Mouse (Mus musculus) c-Kit-positive CD71-negative TER-119-negative erythroid progenitor cells, embryonic 14.5 days (primary cell): ENCODE measurements around the gene Lpp.

Experiments
- DNase-seq: peaks from one replicate; pipeline ENCODE4 v3.0.0-alpha.2; 2013; ENCODE audit warnings: low read depth

Lpp gene

DNA sequence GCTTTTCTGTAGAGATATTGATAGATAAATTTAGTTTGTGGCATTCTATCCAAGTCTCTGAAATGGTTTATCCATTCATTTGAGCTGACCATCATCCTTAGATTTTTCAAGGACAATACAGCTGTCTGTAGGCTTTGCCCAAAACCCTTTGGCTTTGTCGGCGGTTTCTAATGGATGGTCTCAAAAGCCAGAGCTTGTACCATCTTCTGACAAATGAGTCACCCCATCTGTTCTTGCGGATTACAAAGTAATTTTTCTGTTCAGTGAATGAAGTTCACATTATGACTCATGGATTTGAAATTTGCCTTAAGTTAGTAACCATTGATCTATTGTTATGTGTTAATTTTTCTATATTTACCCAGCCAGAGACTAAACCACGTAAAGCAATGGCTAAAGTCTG is 301.8 kb downstream of the Lpp start:
- no peak for DNase-seq

DNA sequence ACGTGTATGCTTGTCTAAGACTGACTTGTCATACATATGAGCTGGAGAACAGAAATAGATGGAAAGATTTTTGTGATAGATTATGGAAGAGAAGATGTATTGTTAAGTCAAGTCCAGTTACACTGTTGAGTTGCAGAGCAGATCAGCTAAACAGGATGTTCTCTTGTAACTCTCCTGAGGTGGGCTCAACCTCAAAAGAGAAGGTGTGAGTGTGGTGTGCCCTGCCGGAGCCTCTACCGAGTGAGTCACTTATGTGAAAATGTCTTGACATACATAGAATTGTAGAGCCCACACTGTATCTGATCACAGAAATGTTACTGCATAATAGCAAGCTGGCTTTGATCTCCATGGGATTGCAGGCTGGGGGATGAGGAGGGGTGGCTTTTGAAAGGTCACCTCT is 310.9 kb downstream of the Lpp start:
- no peak for DNase-seq

DNA sequence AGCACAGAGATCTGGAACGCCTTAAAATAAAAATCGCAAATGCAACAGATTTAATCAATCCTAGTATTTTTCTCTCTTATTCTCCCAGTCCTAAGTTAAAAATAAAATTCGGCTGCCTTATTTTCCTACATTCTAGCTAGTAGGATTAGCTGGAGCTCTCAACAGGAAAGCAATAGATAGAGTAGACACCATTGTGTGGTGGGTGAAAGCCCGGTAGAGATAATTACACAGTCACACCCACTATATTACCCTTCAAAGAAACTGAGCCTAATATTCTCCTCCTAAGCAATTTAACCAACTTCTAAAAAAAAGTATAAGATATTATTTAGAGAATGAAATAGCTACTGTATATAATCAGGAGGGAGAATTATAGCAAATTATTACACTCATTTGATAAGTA is 330.3 kb downstream of the Lpp start:
- no peak for DNase-seq

DNA sequence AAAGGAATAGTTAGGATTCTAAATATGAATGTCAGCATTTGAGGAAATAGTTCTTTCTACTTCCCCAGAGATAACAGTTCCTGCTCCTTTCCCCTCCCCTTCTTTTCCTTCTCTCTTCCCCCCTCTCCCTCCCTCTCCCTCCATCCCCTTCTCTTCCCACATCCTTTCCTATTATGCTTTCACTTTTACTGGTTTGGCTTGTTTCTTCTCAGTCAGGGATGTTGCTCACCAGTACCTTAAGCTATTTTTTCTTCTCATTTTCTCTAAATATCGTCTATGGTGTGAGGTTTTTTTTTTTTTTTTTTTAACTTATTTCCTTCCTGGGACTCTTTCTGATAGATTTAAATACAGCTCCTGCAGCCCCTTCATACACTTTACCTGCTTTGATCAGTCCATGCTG is 339.4 kb downstream of the Lpp start:
- DNase-seq: no peak

DNA sequence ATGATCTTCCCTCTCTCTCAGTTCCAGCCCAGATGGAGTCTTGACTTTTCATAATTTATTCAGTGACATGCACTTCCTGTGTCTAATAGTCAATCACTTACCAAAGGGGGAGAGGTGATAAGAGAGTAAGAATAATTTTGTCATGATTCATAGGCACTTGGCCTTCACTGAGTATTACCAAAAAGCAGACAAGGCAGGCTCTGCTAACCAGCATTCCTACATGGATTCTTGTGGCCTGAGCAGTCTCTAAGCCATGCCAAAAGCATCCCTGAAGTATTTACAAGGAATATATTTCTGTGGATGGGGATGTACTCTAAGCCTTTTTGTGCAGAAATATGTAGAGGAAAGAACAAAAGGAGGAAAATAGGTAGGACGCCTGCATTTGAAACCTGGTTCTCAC is 340.0 kb downstream of the Lpp start:
- no peak for DNase-seq

DNA sequence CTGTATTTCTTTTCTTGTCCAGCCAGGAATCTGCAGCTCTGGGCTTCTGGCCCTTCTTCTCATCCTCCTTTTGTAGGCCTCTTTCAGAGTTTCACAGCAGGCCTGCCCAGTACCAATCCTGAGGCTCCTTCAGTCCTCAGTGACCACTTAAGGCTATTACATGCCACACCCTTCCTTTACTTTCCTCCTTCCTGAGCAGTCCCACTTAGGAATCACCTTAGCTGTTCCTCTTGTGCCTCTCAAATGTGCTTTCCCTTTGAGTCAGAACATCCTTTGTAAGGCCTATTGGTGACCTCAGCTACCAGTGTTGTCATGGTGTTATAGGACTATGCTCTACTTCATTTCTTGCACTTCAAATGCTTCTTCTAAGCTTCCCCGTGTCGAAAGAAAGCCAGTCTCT is 342.4 kb downstream of the Lpp start:
- DNase-seq: no peak

DNA sequence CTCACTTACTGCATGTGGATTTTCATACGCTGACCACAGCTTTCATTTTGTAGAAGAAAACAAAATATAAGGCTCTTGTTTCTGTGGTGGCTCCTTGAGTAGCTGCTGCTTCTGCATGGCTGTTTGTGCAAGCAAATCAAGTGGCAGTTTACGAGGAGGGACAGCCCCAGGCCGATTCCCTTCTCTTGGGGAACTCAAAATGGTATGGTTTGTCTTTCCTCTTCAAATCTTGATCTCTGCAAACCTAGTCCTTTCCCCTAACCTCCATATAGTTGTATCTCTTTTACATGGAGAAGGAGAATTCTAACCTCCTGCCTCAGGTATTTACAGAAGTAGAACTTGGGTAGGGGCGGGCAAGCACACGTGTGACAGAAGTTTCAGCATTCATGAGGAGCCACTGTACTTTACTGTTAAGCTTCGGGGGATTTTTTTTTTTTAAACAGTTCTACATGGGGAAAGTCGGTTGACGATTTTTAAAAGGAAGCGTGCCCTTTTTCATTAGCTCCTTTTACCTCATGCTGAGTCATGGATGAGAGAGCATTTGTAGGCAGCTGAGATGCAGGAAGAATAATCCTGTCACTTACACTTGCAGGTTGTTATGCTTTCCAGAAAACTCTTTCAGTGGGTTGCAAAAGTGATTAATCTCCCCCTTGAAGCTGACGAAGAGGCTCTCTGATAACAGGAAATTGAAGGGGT is 344.2 kb downstream of the Lpp start:
- no peak for DNase-seq

DNA sequence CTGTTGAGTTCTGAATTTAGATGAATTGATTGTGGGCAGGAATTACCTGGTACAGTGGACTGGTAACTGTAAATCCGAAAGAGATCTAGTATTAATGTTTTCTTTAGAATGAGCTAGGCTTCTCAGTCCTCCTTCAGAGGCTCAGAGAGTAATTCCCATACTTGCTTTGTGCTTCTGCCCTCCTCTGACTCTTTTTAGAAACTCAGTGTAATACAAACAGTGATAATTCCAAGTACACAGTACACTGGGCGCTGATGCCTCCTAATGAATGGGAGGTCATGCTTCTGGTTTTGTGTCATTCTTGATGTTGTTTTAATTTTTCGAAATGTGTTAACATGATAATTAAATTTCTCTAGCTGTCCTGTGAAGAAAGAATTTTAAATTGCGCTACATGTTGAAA is 347.4 kb downstream of the Lpp start:
- DNase-seq: no peak

DNA sequence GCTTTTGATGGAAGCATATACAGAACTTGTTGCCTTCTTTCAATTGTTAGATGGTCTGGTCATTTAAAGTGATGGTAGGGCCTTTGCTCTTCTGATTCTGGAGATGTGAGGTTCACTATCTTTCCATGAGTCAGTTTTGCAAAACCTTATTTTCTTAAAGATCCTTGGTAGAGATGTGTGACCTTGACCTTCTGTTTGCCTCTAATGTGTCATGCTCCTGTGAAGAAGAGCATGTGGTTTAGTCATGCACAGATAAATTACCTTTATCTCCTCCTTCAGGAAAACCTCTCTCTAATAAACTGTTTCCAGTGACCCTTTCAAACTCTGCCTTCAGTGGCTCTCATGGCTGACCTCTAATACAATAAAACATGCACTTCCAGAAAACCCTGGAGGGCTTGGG is 356.5 kb downstream of the Lpp start:
- no peak for DNase-seq

DNA sequence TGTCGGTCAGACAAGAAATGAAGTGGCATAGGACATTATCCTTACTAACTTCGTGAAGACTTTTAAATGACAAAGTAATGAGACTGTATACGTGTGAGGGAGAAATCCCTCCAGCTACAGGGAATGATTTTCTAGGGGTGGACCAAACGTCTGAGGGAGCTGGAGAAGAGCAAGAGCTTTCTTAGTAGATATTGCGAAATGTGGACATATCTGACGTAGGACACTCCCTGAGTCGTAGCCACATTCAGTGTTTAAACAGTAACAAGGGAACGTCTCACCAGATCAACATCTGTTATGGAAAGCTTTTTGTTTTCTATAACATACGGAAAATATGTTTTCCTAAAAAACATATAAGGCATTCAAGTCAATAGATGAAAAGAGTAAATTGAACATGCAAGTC is 362.8 kb downstream of the Lpp start:
- DNase-seq: no peak

DNA sequence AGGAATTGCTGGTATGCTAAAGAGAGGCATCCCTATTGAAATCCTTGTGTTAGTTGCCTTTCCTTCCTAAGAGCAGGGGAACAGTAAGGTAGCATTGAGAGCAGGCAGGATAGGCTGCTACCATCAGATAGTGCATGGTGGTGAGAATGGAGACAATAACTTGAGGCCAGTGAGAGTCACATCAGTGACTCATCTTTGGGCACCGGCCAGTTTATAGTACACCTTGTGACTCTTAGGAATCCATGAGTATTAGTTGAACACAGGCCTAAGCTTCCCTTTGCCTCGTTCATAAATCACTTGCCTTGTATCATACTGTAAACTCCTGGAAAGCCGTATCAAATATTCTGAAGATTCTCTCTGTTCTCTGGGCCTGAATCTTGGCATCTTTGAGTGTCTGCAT is 372.7 kb downstream of the Lpp start:
- DNase-seq: no peak

DNA sequence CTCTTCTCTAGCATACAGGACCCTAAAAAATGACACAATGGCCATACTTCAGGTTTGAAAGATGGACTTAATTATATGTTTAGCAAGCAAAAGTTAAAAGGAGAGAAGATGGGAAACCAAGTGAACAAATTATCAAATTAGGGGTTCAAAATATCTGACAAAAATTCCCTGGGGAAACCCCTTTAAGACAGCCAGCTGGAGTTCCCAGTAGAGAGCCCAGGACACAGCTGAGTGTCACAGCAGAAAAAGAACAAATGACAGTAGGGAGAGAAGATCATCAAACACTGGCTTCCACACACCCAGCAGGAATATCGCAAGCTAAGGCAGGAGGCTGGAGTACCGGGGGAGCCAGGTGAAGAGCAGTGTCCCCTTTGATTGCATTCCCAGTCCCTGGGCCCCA is 373.3 kb downstream of the Lpp start:
- no peak for DNase-seq

DNA sequence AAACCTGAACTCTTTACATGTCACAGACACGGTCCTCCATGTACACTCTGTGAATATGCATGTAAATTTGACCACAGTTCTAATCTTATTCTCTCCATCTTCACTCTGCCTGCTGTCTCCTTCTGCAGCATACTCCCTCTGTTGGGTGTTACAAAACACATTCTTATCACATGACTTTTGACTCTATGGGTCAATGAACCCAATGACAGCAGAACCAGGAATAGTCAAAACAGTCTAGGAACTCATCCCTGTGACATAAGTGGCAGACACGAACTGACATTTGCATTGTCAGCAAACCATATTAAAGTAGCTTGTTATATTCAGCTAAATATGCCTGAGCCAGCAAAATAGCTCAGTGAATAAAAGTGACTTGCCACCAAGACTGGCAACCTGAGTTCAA is 383.7 kb downstream of the Lpp start:
- no peak for DNase-seq

DNA sequence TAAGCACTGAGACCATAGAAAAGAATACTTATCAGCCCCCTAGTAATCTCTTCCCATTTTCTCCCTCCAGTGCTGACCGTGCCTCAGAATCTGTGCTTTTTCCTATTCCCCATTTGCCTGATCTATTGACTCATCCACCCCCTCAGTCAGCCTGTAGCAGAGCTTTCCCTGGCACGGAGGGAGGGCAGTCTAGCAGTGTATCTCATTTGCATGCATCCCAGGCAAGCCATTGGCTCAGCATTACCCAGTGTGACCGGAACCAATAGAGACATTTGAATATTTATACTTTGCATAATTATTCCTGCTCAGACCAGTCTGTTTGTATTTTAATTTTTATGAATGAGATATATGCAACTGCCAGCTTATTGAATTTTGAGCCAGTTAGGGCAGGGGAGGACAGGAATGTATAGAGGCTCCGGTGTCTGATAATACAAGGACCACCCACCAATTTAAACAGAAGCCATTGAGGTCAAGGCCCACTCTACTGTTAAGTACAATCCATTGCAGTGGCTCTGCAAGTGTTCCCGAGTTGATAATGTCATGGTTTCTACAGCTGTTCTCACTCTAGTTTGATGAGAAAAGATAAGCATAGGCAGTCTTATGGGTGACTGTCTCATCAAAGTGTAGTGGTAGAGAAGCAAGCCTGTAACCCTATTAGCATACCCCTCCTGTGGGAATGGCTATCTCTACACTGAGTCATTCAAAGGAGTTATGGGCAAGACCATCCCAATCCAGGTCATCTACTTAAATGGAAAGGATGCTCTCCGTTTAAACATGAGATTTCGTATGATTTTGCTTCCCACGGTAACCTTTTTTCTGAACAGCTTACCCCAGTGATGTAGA is 385.3 kb downstream of the Lpp start:
- no peak for DNase-seq

DNA sequence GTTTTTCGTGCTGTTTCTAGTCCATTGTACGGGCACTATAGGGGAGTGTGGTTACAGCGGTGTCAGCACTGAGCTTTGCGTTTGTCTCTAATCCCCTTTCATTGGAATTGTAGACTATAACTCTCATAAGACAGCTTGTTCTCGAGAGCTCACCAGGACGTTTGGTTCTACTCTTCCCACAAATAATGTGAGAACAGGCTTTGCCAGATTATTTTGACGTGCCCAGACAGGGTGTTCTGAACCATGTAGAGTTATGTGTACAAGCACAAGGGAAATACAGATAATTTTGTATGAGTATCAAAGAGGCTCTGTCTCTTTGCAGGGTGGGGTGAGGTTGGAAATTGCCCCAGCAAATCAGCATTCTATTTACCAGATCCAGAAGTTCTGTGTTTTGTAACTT is 387.2 kb downstream of the Lpp start:
- no peak for DNase-seq

DNA sequence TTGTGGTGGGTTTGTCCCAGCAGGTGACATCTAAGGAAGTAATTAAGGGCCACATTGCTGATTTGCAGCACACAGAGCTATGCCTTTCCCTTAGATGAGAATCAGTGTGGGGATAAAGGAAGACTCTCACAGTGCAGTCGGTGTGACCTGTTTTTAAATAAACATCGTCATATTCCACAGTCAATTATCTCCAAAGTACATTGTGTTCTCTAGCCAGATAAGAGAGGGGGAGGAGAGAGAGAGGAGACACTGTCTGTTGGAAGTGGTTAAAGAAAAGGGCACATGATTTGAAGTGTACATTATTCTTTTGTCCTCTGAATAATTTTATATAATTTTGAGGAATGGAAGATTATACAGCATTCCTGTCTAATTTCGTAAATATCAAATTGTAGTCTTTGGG is 388.6 kb downstream of the Lpp start:
- no peak for DNase-seq

DNA sequence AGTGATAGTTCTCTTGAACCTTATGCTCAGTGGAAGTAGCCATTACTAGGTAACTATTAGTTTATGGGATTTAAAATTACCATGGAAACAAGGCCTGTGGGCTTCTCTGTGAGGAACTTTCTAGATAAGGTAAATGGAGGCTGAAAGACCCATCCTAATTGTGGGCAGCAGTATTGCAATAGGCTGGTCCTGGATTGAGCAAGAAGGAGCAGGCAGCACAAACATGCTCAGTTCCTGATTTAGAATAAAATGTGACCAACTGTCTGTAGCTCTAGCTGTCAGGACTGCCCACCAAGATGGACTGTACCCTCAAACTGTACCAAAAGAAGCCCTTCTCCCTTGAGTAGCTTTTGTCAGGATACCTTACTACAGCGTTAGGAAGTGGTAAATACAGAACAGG is 392.3 kb downstream of the Lpp start:
- DNase-seq: no peak

DNA sequence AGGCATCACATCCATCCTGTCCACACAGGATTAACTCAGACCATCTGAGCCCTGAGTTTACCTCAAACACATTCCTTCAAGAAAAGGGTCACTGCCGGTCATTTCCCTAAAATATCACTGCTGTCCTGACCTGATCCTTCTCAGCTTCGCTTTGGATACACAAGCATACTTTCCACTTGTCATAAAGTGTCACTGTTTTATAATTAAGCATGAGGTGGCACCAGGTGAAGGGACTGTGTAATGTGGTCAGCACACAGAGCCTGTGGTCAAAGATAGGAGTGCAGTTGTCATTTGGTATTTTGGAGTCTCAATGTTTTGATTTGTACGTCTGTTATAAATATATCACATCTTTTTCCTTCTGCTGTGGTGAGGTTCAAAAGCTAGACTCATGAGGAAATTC is 395.7 kb downstream of the Lpp start:
- DNase-seq: no peak

DNA sequence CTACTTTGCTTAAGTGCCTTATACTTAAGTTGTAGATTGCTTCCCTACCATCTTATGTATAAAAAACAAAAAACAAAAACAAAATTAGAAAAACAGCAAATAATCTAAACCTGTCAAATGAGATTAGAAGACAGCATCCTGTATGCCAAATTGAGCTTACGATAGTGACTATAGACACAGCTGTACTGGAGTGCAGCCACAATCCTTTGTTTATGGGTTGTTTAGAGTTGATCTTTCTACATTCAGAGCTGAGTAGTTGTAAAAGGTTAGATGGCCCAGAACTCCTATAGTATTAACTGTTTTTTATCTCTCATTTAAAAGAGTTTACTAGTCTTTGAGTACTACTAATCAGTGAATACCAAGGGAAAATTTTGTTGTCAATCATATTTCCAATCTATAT is 398.1 kb downstream of the Lpp start:
- DNase-seq: no peak

DNA sequence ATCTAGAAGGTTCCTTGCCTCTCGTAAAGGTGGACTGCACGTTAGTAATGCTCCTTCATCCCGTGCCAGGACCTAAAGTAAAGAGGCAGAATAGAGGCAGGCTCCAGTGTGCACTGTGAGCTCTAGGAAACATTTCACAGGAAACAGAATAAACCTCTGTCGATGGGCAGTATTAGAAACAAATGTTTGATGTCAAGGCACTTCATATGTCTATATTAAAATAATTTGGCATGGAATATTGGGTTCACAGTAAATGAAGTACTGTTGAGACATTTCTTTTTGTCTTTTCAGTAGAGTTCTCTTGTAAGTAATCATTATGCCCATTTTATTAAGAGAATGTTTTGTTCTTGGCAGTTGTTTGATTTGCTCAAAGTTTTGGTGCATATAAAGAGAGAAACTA is 398.7 kb downstream of the Lpp start:
- no peak for DNase-seq

DNA sequence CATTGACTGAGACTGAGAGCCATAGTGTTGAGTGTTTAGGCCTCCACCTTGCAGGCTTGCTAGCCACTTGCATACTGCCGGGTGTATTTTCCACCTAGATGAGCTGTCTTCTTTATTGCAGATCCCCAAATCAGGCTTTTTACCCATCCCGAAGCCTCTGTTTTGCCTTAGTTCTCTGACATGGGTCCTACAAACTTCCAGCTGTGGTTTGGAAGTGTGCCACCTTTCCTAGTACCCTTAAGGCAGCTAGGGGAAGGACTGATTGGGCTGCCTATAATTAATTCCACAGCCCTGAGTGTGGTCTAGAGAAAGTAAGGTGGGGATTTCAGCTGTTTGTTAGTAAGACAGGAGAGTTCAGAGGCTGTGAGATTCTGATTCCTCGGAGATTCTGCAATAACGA is 399.5 kb downstream of the Lpp start:
- no peak for DNase-seq

DNA sequence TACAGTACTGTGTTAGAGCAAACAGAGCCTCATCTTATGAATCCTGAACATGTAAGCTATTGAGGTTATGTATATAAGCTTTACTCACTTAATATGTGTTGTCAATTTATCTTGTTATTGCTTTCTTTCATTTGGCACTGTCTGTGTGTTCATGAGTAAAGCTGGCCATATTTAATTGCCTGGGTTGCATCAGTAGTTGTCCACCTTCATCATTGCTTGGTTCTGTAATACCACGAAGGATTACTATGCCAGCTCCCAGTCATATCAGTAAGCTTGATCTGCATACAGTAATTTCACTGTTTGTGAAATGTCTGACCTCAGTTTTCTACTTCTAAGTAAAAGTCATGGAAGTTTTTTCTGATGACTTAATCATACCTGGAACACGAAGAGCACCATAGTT is 401.4 kb downstream of the Lpp start:
- no peak for DNase-seq

DNA sequence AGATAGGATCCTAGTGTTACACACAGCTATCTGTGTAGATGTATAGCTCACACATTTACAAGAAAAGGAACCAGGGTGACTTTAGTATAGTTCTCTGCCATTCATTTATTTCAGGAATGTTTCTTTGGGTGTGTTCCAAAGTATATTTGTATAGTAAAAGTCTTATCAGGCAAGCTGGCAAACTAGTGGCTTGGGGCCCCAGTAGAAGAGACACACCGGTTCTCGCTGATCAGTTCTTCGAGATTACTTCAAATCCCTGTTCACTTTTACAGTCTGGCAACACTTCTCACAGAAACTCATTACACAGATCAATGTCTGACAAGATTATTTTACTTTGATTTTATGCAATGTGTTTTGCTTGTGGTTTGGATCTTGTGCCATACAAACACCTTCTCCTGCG is 408.0 kb downstream of the Lpp start:
- DNase-seq: no peak

DNA sequence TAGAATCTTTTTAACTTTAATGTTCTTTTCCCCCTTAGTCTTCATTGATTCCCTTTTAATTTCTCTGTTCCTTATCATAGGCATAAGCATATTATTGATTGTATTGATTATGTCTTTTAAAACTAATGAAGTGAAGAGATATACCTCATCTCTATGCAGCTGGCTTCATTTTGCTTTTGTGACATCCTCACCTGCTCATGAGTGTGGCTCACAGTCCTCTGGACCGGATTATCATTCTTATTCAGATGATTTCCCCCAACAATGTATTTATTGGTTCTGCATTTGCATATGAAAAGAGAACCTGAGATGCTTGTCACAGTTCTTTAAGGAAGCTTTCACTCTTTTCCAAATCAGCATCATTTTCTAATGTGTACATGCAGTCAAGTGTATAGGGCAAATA is 408.5 kb downstream of the Lpp start:
- DNase-seq: no peak
